Mouse (Mus musculus) right cerebral cortex, postnatal 36 days (tissue): ENCODE measurements around the gene Slc26a10.

ENCODE experiments used
- DNase-seq, 2 experiments: peaks; one replicate each; pipeline ENCODE4 v3.0.0; 2022; ENCODE audit warnings: low spot score in 2 of 2, mixed read lengths in 1 of 2

Slc26a10 gene

DNA sequence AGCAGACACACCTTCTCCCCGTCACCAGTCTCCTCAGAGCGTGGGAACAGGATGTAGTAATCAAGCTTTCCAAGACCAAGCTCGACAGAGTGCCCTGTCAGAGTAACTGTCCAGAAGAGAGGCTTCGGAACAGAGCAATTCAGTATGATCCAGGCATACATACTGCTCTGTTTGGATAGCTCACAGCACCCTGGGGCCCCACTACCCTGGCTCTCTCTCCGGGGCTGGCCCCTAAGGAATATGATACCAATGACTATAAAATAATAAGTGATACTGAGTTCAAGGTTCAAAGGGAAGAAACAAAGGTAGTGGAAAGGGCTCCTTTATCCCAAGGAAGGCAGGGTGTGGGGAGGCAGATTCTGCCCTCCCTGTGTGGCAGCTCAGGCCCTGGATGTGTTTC, 48.0 kb downstream of the Slc26a10 start:
- no peak for DNase-seq

DNA sequence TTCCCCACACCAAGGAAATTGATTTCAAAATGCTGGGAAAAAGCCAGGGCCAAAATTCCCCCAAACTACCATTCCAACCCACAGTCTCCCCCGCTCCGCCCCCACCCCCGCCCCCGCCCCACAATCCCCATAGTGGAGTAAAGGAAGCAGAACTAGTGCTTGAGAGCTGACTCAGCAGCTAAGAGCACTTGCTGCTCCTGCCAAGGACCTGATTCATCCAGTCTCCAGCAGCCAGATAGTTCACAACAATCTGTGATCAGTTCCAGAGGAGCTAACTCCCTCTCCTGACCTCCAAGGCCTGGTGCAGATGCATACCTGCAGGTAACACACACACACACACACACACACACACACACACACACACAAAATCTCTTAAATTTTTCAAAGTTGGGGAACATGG, 51.0 kb downstream of the Slc26a10 start:
- no peak for DNase-seq

DNA sequence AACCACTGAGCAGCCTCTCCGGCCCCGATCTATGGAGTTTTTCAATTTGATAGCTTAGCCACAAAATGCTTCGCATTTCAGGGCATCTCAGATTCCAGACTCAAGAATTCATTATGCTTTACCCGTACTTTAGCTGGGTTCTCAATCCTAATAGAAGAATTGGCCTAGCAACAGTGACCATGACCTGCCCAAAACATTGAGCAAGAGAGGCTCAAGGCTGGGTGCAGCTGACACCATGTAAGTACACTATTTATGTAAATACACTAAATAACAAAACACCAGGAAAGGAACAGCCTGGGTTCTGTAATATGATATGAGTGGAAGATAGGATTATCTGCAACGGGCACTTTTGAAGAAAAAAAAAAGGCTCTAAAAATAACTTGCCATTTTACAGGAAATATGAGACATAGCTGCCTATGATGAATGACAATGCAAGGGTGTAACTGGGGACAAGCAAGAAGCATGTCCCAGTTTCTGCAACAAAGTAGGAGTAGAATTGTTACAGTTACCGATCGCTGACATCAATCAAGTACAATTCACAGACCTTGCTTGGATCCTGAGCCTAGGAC, 52.6 kb downstream of the Slc26a10 start:
- DNase-seq: no peak

DNA sequence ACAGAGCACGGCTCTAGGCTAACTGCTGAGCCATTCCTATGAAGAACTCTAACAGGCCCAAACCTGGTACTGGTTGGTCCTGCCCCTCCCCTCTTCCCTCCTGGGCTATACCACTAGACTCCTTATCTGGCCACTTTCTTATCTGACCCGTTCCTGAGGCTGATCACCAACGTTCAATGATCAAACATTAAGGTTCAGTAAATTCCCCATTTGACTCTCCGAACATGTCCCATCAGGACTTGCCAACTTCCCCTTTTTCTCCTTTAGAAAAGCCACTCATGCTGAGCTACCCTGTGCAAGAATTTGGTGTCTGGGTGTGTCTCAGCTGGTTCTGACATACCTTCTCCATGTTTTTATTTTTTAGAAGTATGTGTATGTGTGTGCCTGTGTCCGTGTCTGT, 53.9 kb downstream of the Slc26a10 start:
- DNase-seq: no peak

DNA sequence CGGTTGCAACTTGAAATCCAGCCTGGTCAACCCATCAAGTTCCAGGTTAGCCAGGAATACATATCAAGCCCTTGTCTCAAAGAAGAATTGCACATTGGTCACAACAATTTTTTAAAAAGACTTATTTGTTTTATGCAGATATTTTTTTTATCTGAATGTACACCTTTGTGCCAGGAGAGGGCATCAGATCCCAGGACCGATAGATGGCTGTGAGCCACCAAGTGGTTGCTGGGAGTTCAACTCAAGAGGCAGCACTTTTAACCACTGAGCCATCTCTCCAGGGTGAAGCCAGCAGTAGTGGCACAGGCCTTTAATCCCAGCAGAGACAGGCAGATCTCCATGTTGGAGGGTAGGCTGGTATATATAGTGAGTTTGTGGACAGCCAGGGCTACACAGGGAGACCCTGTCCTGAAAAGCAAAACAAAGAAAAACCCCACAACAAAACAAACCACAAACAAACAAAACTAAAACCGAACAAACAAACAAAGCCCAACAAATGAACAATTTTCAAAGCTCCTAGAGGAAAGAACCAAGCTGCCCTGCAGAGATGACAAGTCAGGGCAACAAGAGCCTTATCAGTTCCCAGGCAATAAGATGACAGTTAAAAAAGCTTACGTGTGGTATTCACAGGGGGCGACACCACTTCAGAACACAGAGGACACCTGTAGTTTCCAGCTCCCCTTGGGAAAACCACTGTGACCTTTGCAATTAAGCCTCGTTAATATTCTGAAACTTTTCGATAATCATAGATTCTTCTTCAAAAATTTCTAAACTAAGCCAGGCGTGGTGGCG, 55.0 kb downstream of the Slc26a10 start:
- no peak for DNase-seq

DNA sequence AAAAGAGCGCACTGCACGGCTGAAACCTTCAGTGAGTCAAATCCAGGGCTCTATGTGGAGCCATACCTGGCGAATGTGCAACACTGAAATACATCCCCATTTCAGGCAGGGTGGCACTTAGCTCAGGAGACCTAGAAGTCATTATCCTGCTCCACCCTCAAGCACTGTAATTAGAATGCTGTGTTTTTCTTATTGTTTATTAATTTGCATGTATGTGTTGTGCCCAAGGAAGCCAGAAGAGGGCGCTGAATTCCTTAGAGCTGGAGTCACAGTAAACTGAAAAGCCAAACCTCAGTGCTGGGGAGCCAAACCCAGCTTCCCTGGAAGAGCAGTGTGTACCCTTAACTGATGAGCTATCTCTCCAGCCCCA, 57.0 kb downstream of the Slc26a10 start:
- DNase-seq: peak; percentile 59 to 62

DNA sequence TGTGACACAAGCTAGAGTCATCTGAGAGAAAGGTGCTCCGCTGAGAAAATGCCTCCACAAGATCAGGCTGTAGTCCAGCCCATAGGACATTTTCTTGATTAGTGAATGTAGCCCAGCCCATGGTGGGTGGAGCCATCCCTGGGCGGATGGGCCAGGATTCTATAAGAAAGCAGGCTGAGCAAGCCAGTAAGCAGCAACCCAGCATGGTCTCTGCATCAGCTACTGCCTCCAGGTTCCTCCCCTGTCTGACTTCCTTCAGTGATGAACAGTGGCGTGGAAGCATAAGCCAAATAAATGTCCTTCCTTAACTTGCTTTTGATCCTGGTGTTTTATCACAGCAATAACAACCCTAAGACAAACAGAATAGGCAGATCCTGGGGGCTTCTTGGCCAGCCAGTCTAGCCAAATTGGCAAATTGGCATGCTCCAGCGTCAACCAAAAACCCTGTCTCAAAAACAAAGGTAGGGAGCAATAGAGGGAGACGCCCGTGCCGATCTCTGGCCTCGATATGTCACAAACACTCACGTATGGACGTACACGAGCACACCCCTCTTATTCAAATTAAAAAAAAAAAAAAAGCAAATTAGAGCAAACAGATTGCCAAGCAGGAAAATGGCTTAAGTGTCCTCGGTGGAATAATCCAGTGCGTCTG, 57.5 kb downstream of the Slc26a10 start:
- DNase-seq: peak; percentile 53 to 55

DNA sequence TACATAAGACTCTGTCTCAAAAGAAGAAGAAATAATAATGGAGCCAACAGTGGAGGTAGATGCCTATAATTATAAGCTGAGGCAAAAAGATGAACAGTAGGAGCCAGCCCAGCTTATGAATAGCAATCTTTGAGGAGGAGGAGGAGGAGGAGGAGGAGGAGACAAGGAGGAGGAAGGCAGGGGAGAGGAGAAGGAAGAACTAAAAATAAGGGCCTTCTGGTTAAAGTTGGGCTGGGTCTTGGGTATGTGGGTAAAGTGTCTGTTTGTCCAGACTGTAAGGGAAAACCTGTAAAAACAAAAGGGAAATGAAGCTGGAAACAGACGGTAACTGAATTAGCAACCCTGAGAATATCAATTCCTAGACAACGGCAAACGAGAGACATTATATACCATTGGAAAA, 58.4 kb downstream of the Slc26a10 start:
- DNase-seq: no peak
